Mouse (Mus musculus) MEL (cell line): ENCODE data around the gene Ppl.

Experiments used
- CTCF ChIP-seq, 3 experiments: IDR thresholded peaks in 2 of 3; conservative IDR thresholded peaks in 1 of 3; 2 replicates each; pipeline ENCODE4 v1.5.1; 2011 to 2012; ENCODE audit warnings: low read length in 3 of 3, low read depth in 2 of 3, mild to moderate bottlenecking in 2 of 3, improper control_type of control experiment in 1 of 3, inconsistent platforms in 1 of 3, mixed read lengths in 1 of 3, moderate library complexity in 1 of 3; ENCODE audit not compliant: control insufficient read depth in 1 of 3, insufficient read depth in 1 of 3, poor library complexity in 1 of 3, severe bottlenecking in 1 of 3
- E2F4 ChIP-seq: IDR thresholded peaks from 2 replicates; pipeline ENCODE4 v1.6.1; 2011; ENCODE audit warnings: low read depth, low read length, improper control_type of control experiment, borderline replicate concordance
- ELF1 ChIP-seq: IDR thresholded peaks from 2 replicates; pipeline ENCODE4 v1.6.1; 2014; ENCODE audit warnings: low read depth, mild to moderate bottlenecking, inconsistent platforms, low read length, improper control_type of control experiment, moderate library complexity
- EP300 ChIP-seq, 2 experiments: IDR thresholded peaks; 2 replicates each; pipeline ENCODE4 v1.6.1; 2011; ENCODE audit warnings: improper control_type of control experiment in 2 of 2, low read length in 2 of 2, low read depth in 1 of 2, mild to moderate bottlenecking in 1 of 2
- GATA1 ChIP-seq: IDR thresholded peaks from 2 replicates; pipeline ENCODE4 v1.6.1; 2011; ENCODE audit warnings: low read depth, low read length, improper control_type of control experiment
- HCFC1 ChIP-seq: IDR thresholded peaks from 2 replicates; pipeline ENCODE4 v1.6.1; 2012; ENCODE audit warnings: low read depth, mild to moderate bottlenecking, inconsistent platforms, low read length, improper control_type of control experiment, moderate library complexity
- KAT2A ChIP-seq: conservative IDR thresholded peaks from 2 replicates; pipeline ENCODE4 v1.6.1; 2012; ENCODE audit warnings: low read depth, low read length, improper control_type of control experiment, inconsistent platforms
- MAFK ChIP-seq: IDR thresholded peaks from 2 replicates; pipeline ENCODE4 v1.6.1; 2011; ENCODE audit warnings: low read depth, mild to moderate bottlenecking, low read length, improper control_type of control experiment, borderline replicate concordance
- MAX ChIP-seq: IDR thresholded peaks from 2 replicates; pipeline ENCODE4 v1.6.1; 2011; ENCODE audit warnings: low read length, improper control_type of control experiment
- NRF1 ChIP-seq: IDR thresholded peaks from 2 replicates; pipeline ENCODE4 v1.6.1; 2014; ENCODE audit warnings: low read depth, mild to moderate bottlenecking, inconsistent platforms, low read length, improper control_type of control experiment, moderate library complexity; ENCODE audit not compliant: poor library complexity, insufficient read depth, severe bottlenecking
- POLR2A ChIP-seq, 2 experiments: IDR thresholded peaks; 2 replicates each; pipeline ENCODE4 v1.6.1; 2011 to 2012; ENCODE audit warnings: low read length in 2 of 2, mild to moderate bottlenecking in 2 of 2, control low read depth in 1 of 2, improper control_type of control experiment in 1 of 2, low read depth in 1 of 2, moderate library complexity in 1 of 2; ENCODE audit not compliant: control insufficient read depth in 1 of 2, insufficient read depth in 1 of 2, poor library complexity in 1 of 2
- POLR2AphosphoS5 ChIP-seq: IDR thresholded peaks from 2 replicates; pipeline ENCODE4 v1.6.1; 2012; ENCODE audit warnings: low read depth, borderline replicate concordance, mild to moderate bottlenecking, inconsistent platforms, low read length, moderate library complexity, mixed read lengths
- TCF12 ChIP-seq: IDR thresholded peaks from 2 replicates; pipeline ENCODE4 v1.6.1; 2014; ENCODE audit warnings: low read depth, mild to moderate bottlenecking, inconsistent platforms, low read length, improper control_type of control experiment, moderate library complexity
- ZKSCAN1 ChIP-seq: IDR thresholded peaks from 2 replicates; pipeline ENCODE4 v1.6.1; 2012; ENCODE audit warnings: low read depth, mild to moderate bottlenecking, inconsistent platforms, low read length, improper control_type of control experiment, moderate library complexity

DNA sequence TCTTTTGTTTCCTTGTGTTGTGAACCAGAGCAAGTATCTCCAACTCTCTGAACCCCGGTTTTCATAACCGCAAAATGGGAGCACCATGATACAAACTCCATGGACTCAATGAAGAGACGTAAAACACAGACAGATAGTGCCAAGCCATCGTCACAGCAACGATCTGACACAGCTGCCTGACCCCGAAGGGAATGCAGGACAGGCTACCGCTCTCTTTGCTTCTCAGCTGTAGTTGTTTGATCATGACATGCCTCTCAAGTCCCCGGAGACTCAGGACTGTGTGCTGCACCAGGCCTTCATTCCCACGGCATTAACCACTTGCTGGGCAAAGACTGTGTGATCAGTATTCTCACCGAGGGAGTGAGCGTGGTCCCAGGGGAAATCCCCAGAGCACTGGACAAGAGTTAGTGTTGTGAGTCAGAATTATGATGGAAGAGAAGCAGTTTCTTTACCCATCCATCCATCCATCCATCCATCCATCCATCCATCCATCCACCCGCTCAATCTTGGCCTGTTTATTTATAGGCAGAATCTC is 4.9 kb upstream of the Ppl start:
- TF ChIP-seq POLR2A (IDR thresholded peaks at IDR 0.05; ENCODE audit: control insufficient read depth in 1 of 2, insufficient read depth in 1 of 2, low read depth in 1 of 2, low read length in 2 of 2, poor library complexity in 1 of 2) (no peak), HCFC1 (no peak), ZKSCAN1 (no peak), GATA1 (no peak), CTCF (IDR thresholded peaks at IDR 0.05 in 2 of 3, conservative IDR thresholded peaks at IDR 0.05 in 1 of 3; ENCODE audit: control insufficient read depth in 1 of 3, insufficient read depth in 1 of 3, low read depth in 2 of 3, low read length in 3 of 3, poor library complexity in 1 of 3, severe bottlenecking in 1 of 3) (no peak), POLR2AphosphoS5 (no peak), NRF1 (no peak), KAT2A (no peak), E2F4 (no peak), ELF1 (no peak), TCF12 (no peak), EP300 (IDR thresholded peaks at IDR 0.05; ENCODE audit: low read depth in 1 of 2, low read length in 2 of 2) (no peak), MAX (no peak), MAFK (no peak)
